Mouse (Mus musculus): ENCODE results near the gene H2-Q2. TPM values are rescaled to one million over a fixed set of nuclear protein-coding genes. Genes with fewer than 3 reads are reported as not detected.
"Not testable (repeated sequence)": the region's sequence is repeated elsewhere in the genome, so short reads cannot be mapped to it uniquely, and the experiment has no call there.

The H2-Q2 gene
- polyA plus RNA-seq, 1 experiment from 2014 or later = 0.35 TPM

DNA sequence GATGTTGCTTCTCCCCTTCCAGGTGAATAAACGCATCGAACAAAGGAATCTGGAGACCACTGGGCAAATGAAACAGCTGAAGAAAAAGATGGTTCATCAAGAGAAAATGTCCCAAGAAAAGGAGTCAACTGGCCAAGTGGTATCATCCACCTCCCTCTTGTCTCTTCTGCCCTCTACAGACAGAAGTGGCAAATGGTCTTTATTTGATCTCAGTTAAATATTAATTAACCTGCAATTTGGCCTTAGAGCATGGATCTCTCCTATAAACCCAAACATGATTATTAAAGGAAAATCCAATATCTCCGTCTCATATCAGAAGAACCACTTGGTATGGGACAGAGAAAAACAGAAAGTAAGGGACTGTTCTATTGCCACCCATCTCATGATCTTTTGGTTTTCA lies 12.3 kb upstream of the H2-Q2 start:
- not testable (repeated sequence) for H3K9me3 ChIP-seq; H3K27me3 ChIP-seq (ENCODE audit: poor library complexity, severe bottlenecking); DNase-seq (ENCODE audit: extremely low spot score, low spot score); H3K27ac ChIP-seq; H3K4me3 ChIP-seq; H3K4me1 ChIP-seq; H3K36me3 ChIP-seq (replicated peaks)
- WGBS = 60% methylated on average over 3 of the region's 3 CpGs

- not testable (repeated sequence) for H3K27ac ChIP-seq; DNase-seq (ENCODE audit: extremely low spot score, low spot score); H3K4me1 ChIP-seq; H3K9me3 ChIP-seq; H3K27me3 ChIP-seq (ENCODE audit: poor library complexity, severe bottlenecking); H3K36me3 ChIP-seq (replicated peaks); H3K4me3 ChIP-seq
- 76% methylated on average over 6 of the region's 6 CpGs for WGBS
Observed at GRCm38 (mm10) chr17:35331546-35331945, 10.5 kb upstream of the H2-Q2 start.

DNA sequence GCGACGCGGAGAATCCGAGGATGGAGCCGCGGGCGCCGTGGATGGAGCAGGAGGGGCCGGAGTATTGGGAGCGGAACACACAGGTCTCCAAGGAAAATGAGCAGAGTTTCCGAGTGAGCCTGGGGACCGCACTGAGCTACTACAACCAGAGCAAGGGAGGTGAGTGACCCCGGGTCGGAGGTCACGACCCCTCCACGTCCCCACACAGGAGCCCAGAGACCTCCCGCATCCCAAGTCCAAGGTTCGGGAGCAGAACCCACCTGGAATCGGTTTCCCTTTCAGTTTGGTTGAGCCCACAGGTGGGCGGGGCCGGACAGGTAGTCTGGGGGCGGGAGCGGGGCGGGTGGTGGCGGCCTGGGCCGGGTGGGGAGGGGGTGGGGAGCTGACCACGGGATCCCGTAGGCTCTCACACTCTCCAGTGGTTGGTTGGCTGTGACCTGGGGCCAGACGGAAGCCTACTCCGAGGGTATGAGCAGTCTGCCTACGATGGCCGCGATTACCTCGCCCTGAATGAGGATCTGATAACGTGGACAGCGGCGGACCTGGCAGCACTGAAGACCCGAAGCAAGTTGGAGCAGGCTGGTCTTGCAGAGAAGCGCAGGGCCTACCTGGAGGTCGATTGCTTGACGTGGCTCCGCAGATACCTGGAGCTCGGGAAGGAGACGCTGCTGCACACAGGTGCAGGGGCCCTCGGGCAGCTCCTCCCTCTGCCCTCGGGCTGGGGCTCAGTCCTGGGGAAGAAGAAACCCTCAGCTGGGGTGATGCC lies 852 bp downstream of the H2-Q2 start:
- peaks cover 13% of the 10 kb centered on the region for H3K4me1 ChIP-seq
- no peaks in the 10 kb centered on the region for H3K36me3 ChIP-seq (replicated peaks)
- no peaks in the 10 kb centered on the region for H3K9me3 ChIP-seq
- DNase-seq (ENCODE audit: extremely low spot score, low spot score) = peak; percentile 25
- H3K27me3 ChIP-seq (ENCODE audit: poor library complexity, severe bottlenecking) = peaks cover 63% of the 10 kb centered on the region
- H3K27ac ChIP-seq = no peak overlapping the region
- peak overlapping the region; percentile 57 for H3K4me3 ChIP-seq
- WGBS = 1% methylated on average over 46 of the region's 46 CpGs

- peaks cover 30% of the 10 kb centered on the region for H3K27me3 ChIP-seq (ENCODE audit: poor library complexity, severe bottlenecking)
- H3K4me3 ChIP-seq; H3K27ac ChIP-seq; DNase-seq (ENCODE audit: extremely low spot score, low spot score); H3K9me3 ChIP-seq; H3K4me1 ChIP-seq; H3K36me3 ChIP-seq (replicated peaks): not testable (repeated sequence)
Observed at GRCm38 (mm10) chr17:35347659-35348058, 5.6 kb downstream of the H2-Q2 start.

DNA sequence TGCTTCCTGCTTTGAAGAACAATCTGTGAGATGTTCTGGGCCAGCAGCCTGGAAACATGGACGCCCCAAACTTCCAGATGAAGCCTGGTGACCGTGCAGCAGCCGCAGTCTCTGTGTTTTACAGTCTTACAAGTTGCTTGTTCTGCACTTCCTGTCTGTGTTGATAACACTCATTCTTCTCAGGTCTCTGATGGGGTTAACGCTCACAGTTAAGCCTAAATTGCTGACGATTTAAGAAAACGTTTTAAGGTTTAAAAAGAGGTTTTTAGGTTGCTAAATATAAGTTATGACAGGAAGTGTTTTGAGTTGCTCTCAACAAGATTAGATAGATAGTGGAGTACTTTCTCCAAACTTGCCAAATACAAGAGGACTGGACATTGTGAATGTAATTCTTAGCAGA lies 11.2 kb downstream of the H2-Q2 start:
- H3K4me1 ChIP-seq; H3K9me3 ChIP-seq; H3K27ac ChIP-seq; H3K4me3 ChIP-seq; DNase-seq (ENCODE audit: extremely low spot score, low spot score); H3K36me3 ChIP-seq (replicated peaks): not testable (repeated sequence)
- H3K27me3 ChIP-seq (ENCODE audit: poor library complexity, severe bottlenecking) = peaks cover 15% of the 10 kb centered on the region
- WGBS = 82% methylated on average over 6 of the region's 6 CpGs

GRCm38 (mm10) chr17:35354071-35354470 lies 12.0 kb downstream of the H2-Q2 start:
- no peak for DNase-seq (ENCODE audit: extremely low spot score, low spot score)
- Histone ChIP-seq H3K27me3 (ENCODE audit: poor library complexity, severe bottlenecking) (peaks cover 23% of the 10 kb centered on the region), H3K27ac (no peak overlapping the region), H3K4me1 (peaks cover 5% of the 10 kb centered on the region), H3K4me3 (no peak overlapping the region), H3K36me3 (replicated peaks) (no peaks in the 10 kb centered on the region), H3K9me3 (no peaks in the 10 kb centered on the region)
- 82% methylated on average over 2 of the region's 2 CpGs for WGBS

DNA sequence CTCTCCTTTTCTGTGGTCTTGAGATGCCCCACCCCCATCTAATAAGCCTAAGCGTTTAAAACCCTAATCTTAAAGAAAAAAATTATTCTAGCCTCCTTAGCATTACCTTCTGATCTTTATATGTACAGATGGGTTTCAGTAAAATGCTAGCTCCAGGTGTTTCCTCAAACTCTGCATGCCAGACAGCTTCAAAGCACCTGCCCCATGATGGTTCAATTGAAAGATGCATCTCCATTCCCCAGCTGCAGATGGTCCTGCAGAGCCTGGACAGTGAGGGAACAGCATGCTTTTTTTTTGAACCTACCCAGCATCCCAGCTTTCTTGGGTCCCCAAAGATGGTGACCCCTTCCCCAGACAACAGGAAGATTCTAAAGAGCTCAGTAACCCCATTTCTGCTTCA lies 15.0 kb downstream of the H2-Q2 start:
- Histone ChIP-seq H3K9me3 (no peaks in the 10 kb centered on the region), H3K27me3 (ENCODE audit: poor library complexity, severe bottlenecking) (peaks cover 33% of the 10 kb centered on the region), H3K36me3 (replicated peaks) (no peaks in the 10 kb centered on the region), H3K4me3 (no peak overlapping the region), H3K27ac (no peak overlapping the region), H3K4me1 (peaks cover 12% of the 10 kb centered on the region)
- no peak for DNase-seq (ENCODE audit: extremely low spot score, low spot score)
- WGBS = 48% methylated on average over 1 of the region's 1 CpGs

DNA sequence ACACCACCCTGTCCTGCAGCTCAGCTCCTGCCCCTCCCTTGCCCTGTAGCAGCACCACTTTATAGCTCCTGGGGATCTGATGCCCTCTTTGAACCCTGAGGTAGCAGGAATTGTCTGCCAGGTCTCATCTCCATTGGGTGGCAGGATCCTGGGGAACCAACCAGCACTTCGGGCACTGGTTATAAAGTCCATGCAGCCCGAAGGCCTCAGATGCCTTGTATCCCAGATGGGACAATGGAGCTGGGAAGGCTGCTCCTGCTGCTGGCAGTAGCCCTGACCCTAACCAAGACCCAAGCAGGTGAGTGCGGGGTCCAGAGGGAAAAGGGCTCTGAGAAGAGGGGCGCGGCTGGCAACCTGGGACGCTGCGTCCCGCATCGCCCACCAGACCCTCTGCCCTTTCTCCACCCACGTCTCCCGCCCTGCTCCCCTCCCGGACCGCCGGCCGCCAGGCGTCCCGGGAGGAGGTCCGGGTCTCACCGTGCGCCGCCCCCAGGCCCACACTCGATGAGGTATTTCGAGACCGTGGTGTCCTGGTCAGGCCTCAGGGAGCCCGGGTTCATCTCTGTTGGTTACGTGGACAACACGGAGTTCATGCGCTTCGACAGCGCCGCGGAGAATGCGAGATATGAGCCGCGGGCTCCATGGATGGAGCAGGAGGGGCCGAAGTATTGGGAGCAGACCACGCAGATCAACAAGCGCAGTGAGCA lies 16.9 kb downstream of the H2-Q2 start:
- H3K4me1 ChIP-seq = peaks cover 12% of the 10 kb centered on the region
- peak overlapping the region; percentile 51 for H3K4me3 ChIP-seq
- peaks cover 11% of the 10 kb centered on the region for H3K9me3 ChIP-seq
- DNase-seq (ENCODE audit: extremely low spot score, low spot score) = peak; percentile 18
- H3K27me3 ChIP-seq (ENCODE audit: poor library complexity, severe bottlenecking) = peaks cover 33% of the 10 kb centered on the region
- H3K36me3 ChIP-seq (replicated peaks) = no peaks in the 10 kb centered on the region
- 7% methylated on average over 30 of the region's 38 CpGs for WGBS
- no peak overlapping the region for H3K27ac ChIP-seq

- DNase-seq (ENCODE audit: extremely low spot score, low spot score) = no peak
- Histone ChIP-seq H3K4me1 (peaks cover 12% of the 10 kb centered on the region), H3K36me3 (replicated peaks) (no peaks in the 10 kb centered on the region), H3K27me3 (ENCODE audit: poor library complexity, severe bottlenecking) (peaks cover 33% of the 10 kb centered on the region), H3K27ac (no peak overlapping the region), H3K9me3 (peaks cover 13% of the 10 kb centered on the region), H3K4me3 (peak overlapping the region; percentile 51)
- 19% methylated on average over 21 of the region's 21 CpGs for WGBS
Observed at GRCm38 (mm10) chr17:35359470-35359862, 17.4 kb downstream of the H2-Q2 start.

- Histone ChIP-seq H3K27ac (peak within 1 kb of the TSS; percentile 84), H3K4me1 (peaks cover 16% of the 10 kb centered on the region), H3K36me3 (replicated peaks) (0 out of 2 replicates have a peak, but pooled peaks cover 5% of the 10 kb centered on the region), H3K9me3 (peaks cover 18% of the 10 kb centered on the region; the same call in 1 of the 2 replicates), H3K4me3 (peak within 1 kb of the TSS; percentile 71), H3K27me3 (ENCODE audit: poor library complexity, severe bottlenecking) (peaks cover 38% of the 10 kb centered on the region)
- under 1% methylated on average over 16 of the region's 16 CpGs for WGBS
- DNase-seq (ENCODE audit: extremely low spot score, low spot score) = peak; percentile 82
Observed at GRCm38 (mm10) chr17:35379369-35379728, 37.3 kb downstream of the H2-Q2 start, which contains the start of gene H2-Q4. H2-Q4 (plus strand) TSS chr17:35379617.

DNA sequence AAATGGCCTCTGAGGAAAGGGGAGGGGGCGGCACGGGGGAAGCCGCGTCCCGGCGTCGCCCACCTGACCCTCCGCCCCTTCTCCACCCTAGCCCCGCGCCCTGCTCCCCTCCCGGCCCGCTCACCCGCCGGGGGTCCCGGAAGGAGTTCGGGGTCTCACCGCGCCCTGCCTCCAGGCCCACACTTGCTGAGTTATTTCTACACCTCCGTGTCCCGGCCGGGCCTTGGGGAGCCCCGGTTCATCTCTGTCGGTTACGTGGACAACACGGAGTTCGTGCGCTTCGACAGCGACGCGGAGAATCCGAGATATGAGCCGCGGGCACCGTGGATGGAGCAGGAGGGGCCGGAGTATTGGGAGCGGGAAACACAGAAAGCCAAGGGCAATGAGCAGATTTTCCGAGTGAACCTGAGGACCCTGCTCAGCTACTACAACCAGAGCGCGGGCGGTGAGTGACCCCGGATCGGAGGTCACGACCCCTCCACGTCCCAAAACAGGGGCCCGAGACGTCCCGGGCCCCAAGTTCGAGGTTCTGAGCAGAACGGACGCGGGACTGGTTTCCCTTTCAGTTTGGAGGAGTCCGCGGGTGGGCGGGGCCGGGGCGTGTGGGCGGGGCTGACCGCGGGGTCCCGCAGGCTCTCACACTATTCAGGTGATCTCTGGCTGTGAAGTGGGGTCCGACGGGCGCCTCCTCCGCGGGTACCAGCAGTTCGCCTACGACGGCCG lies 37.8 kb downstream of the H2-Q2 start:
- H3K4me1 ChIP-seq = peaks cover 16% of the 10 kb centered on the region
- H3K27me3 ChIP-seq (ENCODE audit: poor library complexity, severe bottlenecking) = peaks cover 38% of the 10 kb centered on the region
- H3K4me3 ChIP-seq = peak overlapping the region; percentile 71
- H3K9me3 ChIP-seq = peaks cover 14% of the 10 kb centered on the region; the same call in 1 of the 2 replicates
- 1% methylated on average over 70 of the region's 70 CpGs for WGBS
- DNase-seq (ENCODE audit: extremely low spot score, low spot score) = peak; percentile 40
- H3K27ac ChIP-seq = peak overlapping the region; percentile 84
- H3K36me3 ChIP-seq (replicated peaks) = 0 out of 2 replicates have a peak, but pooled peaks cover 5% of the 10 kb centered on the region

- H3K9me3 ChIP-seq; H3K4me1 ChIP-seq; H3K4me3 ChIP-seq; H3K36me3 ChIP-seq (replicated peaks); H3K27ac ChIP-seq: not testable (repeated sequence)
- WGBS = 5% methylated on average over 7 of the region's 7 CpGs
- DNase-seq (ENCODE audit: extremely low spot score, low spot score) = peak; percentile 30
- H3K27me3 ChIP-seq (ENCODE audit: poor library complexity, severe bottlenecking) = peaks cover 20% of the 10 kb centered on the region
Observed at GRCm38 (mm10) chr17:35389796-35390195, 47.8 kb downstream of the H2-Q2 start.

GRCm38 (mm10) chr17:35392671-35393070 lies 50.6 kb downstream of the H2-Q2 start:
- not testable (repeated sequence) for H3K4me3 ChIP-seq; H3K4me1 ChIP-seq; H3K36me3 ChIP-seq (replicated peaks); DNase-seq (ENCODE audit: extremely low spot score, low spot score); H3K27ac ChIP-seq; H3K9me3 ChIP-seq
- 81% methylated on average over 2 of the region's 2 CpGs for WGBS
- H3K27me3 ChIP-seq (ENCODE audit: poor library complexity, severe bottlenecking) = peaks cover 31% of the 10 kb centered on the region

Data from forebrain, embryonic 10.5 days (tissue).